Mouse (Mus musculus) adrenal gland, adult 2 months (tissue): ENCODE results near the gene Papolb. TPM values are rescaled to one million over a fixed set of nuclear protein-coding genes. Genes with fewer than 3 reads are reported as not detected.
A peak's percentile ranks its signal among the peaks of the same experiment; 100 is the strongest.

Experiments used
- DNase-seq: peaks from one replicate; pipeline ENCODE4 v3.0.0; 2021
- polyA plus RNA-seq: library from polyadenylated mRNA; depleted of rRNA; stranded (reverse); fragments of >200 nt; gene quantifications from 2 replicates; pipeline ENCODE4 v1.2.3, GENCODE M21; 2012
- total RNA-seq, 2 experiments: library from RNA; stranded (reverse); gene quantifications; 2 replicates each; pipeline ENCODE4 v1.2.3; 2021

The Papolb gene
- total and polyA plus RNA-seq, 3 experiments = 0.09 to 0.21 TPM; not detected in 1

GRCm38 (mm10) chr5:142520360-142520759, 9.5 kb downstream of the Papolb start:
- DNase-seq = no peak

- no peak for DNase-seq
These were observed 10.9 kb downstream of the Papolb start for GRCm38 (mm10) chr5:142518973-142519372.

- no peak for DNase-seq
These were observed 17.8 kb downstream of the Papolb start for GRCm38 (mm10) chr5:142512112-142512511.

- no peak for DNase-seq
These were observed 19.8 kb downstream of the Papolb start for GRCm38 (mm10) chr5:142510061-142510414.

GRCm38 (mm10) chr5:142509141-142510060, 20.5 kb downstream of the Papolb start:
- DNase-seq = no peak

GRCm38 (mm10) chr5:142505695-142506423, 24.0 kb downstream of the Papolb start:
- DNase-seq = peak; percentile 36

- no peak for DNase-seq
These were observed 25.7 kb downstream of the Papolb start for GRCm38 (mm10) chr5:142504175-142504574.

GRCm38 (mm10) chr5:142502414-142502813, 27.5 kb downstream of the Papolb start:
- DNase-seq = peak; percentile 83

GRCm38 (mm10) chr5:142500918-142501317, 29.0 kb downstream of the Papolb start:
- DNase-seq = no peak

- DNase-seq = no peak
These were observed 30.9 kb downstream of the Papolb start for GRCm38 (mm10) chr5:142498964-142499363.

GRCm38 (mm10) chr5:142495321-142496096, 34.4 kb downstream of the Papolb start:
- DNase-seq = peak; percentile 46

GRCm38 (mm10) chr5:142493307-142493706, 36.6 kb downstream of the Papolb start:
- DNase-seq = peak; percentile 64

GRCm38 (mm10) chr5:142489955-142490707, 39.7 kb downstream of the Papolb start:
- no peak for DNase-seq

GRCm38 (mm10) chr5:142486654-142487053, 43.2 kb downstream of the Papolb start:
- no peak for DNase-seq

- peak; percentile 54 for DNase-seq
These were observed 46.3 kb downstream of the Papolb start for GRCm38 (mm10) chr5:142483581-142483980.

GRCm38 (mm10) chr5:142482512-142482911, 47.4 kb downstream of the Papolb start:
- DNase-seq = peak; percentile 62

GRCm38 (mm10) chr5:142478829-142479435, 50.9 kb downstream of the Papolb start:
- peak; percentile 78 for DNase-seq

GRCm38 (mm10) chr5:142477866-142478615, 51.8 kb downstream of the Papolb start:
- DNase-seq = peak; percentile 38

- DNase-seq = peak; percentile 88
These were observed 52.5 kb downstream of the Papolb start for GRCm38 (mm10) chr5:142477346-142477745.
